Mouse (Mus musculus) hindbrain, embryonic 13.5 days (tissue): ENCODE data around the gene Prlhr. TPM values are rescaled to one million over a fixed set of nuclear protein-coding genes. Genes with fewer than 3 reads are reported as not detected.

Experiments used
- ATAC-seq: fragments of 200-750 bp; cut with Nextera tagmentation; 2 replicates; pipeline ENCODE4 v1.8.0; 2017; ENCODE audit warnings: moderate TSS enrichment; ENCODE audit not compliant: low FRiP score
- H3K27ac ChIP-seq: fragments of 300-500 bp; sonication (generic); 2 replicates; pipeline ENCODE4 v1.5.1; 2015; ENCODE audit warnings: inconsistent platforms, mild to moderate bottlenecking, moderate library complexity
- H3K27me3 ChIP-seq: fragments of 300-500 bp; sonication (generic); 2 replicates; pipeline ENCODE4 v1.6.1; 2015; ENCODE audit warnings: mild to moderate bottlenecking, inconsistent platforms
- H3K36me3 ChIP-seq: fragments of 300-500 bp; sonication (generic); 2 replicates; pipeline ENCODE4 v1.6.1; 2015; ENCODE audit warnings: mild to moderate bottlenecking, inconsistent platforms
- H3K4me1 ChIP-seq: fragments of 300-500 bp; sonication (generic); replicated peaks from 2 replicates; pipeline ENCODE4 v1.6.1; 2015; ENCODE audit warnings: inconsistent platforms
- H3K4me2 ChIP-seq: fragments of 300-500 bp; sonication (generic); 2 replicates; pipeline ENCODE4 v1.6.1; 2015; ENCODE audit warnings: inconsistent platforms, mild to moderate bottlenecking, moderate library complexity
- H3K4me3 ChIP-seq: fragments of 300-500 bp; sonication (generic); 2 replicates; pipeline ENCODE4 v1.5.1; 2015; ENCODE audit warnings: mild to moderate bottlenecking, inconsistent platforms
- H3K9ac ChIP-seq: fragments of 300-500 bp; sonication (generic); 2 replicates; pipeline ENCODE4 v1.6.1; 2015; ENCODE audit warnings: mild to moderate bottlenecking, inconsistent platforms
- H3K9me3 ChIP-seq: fragments of 300-500 bp; sonication (generic); 2 replicates; pipeline ENCODE4 v1.6.1; 2016; ENCODE audit warnings: inconsistent platforms
- WGBS: fragments of 180-500 bp; shearing (Covaris S2); methylation state at CpG from one replicate; pipeline ENCODE4 v1.1.7; 2015; 5-methylcytosine and 5-hydroxymethylcytosine counted together
- polyA plus RNA-seq: library from polyadenylated mRNA; unstranded; fragments of >200 nt; fragmentation: Nextera tagmentation; extraction: Ambion mirVana; gene quantifications from 2 replicates; pipeline ENCODE4 v1.2.1, GENCODE M21; 2015

Prlhr gene
- polyA plus RNA-seq, 1 experiment from 2014 or later: 0.17 TPM

GRCm38 (mm10) chr19:60465726-60466125 lies 2.4 kb downstream of the Prlhr start:
- ATAC-seq: no peak
- Histone ChIP-seq H3K9me3 (no peaks in the 10 kb centered on the region), H3K9ac (no peak overlapping the region), H3K27ac (no peak overlapping the region), H3K4me2 (no peak overlapping the region), H3K4me1 (peaks cover 37% of the 10 kb centered on the region), H3K4me3 (no peak overlapping the region), H3K27me3 (peaks cover 58% of the 10 kb centered on the region), H3K36me3 (no peaks in the 10 kb centered on the region)
- WGBS: 74% methylated on average over 2 of the region's 2 CpGs

GRCm38 (mm10) chr19:60463896-60464295 lies 4.2 kb downstream of the Prlhr start:
- ATAC-seq: 0 out of 2 replicates have a peak, but pooled peaks have one; percentile 22
- Histone ChIP-seq H3K9ac (no peak overlapping the region), H3K27ac (peak overlapping the region; percentile 9; the same call in 1 of the 2 replicates), H3K4me3 (no peak overlapping the region), H3K4me1 (peaks cover 34% of the 10 kb centered on the region), H3K27me3 (peaks cover 41% of the 10 kb centered on the region), H3K4me2 (no peak overlapping the region), H3K36me3 (no peaks in the 10 kb centered on the region), H3K9me3 (no peaks in the 10 kb centered on the region)
- WGBS: 34% methylated on average over 3 of the region's 3 CpGs

GRCm38 (mm10) chr19:60463440-60463839 lies 4.7 kb downstream of the Prlhr start:
- Histone ChIP-seq H3K4me2 (no peak overlapping the region), H3K36me3 (no peaks in the 10 kb centered on the region), H3K9ac (no peak overlapping the region), H3K4me1 (peaks cover 29% of the 10 kb centered on the region), H3K9me3 (no peaks in the 10 kb centered on the region), H3K4me3 (no peak overlapping the region), H3K27me3 (peaks cover 36% of the 10 kb centered on the region), H3K27ac (peak overlapping the region; percentile 9; the same call in 1 of the 2 replicates)
- no peak for ATAC-seq
- WGBS: 85% methylated on average over 3 of the region's 3 CpGs

GRCm38 (mm10) chr19:60461476-60461875 lies 6.6 kb downstream of the Prlhr start:
- no peak for ATAC-seq
- peaks cover 12% of the 10 kb centered on the region for H3K4me1 ChIP-seq
- no peak overlapping the region for H3K4me3 ChIP-seq
- H3K27me3 ChIP-seq: peaks cover 18% of the 10 kb centered on the region
- H3K27ac ChIP-seq: no peak overlapping the region
- 71% methylated on average over 2 of the region's 2 CpGs for WGBS
- no peak overlapping the region for H3K4me2 ChIP-seq
- no peak overlapping the region for H3K9ac ChIP-seq
- H3K9me3 ChIP-seq: no peaks in the 10 kb centered on the region
- H3K36me3 ChIP-seq: no peaks in the 10 kb centered on the region

- ATAC-seq: no peak
- Histone ChIP-seq H3K4me3 (no peak overlapping the region), H3K27me3 (peaks cover 4% of the 10 kb centered on the region; the same call in 1 of the 2 replicates), H3K9me3 (no peaks in the 10 kb centered on the region), H3K27ac (no peak overlapping the region), H3K36me3 (no peaks in the 10 kb centered on the region), H3K4me2 (no peak overlapping the region), H3K9ac (no peak overlapping the region), H3K4me1 (peaks cover 11% of the 10 kb centered on the region)
- WGBS: 64% methylated on average over 3 of the region's 3 CpGs
Measured at GRCm38 (mm10) chr19:60459680-60460079, 8.4 kb downstream of the Prlhr start.

GRCm38 (mm10) chr19:60459071-60459470 lies 9.0 kb downstream of the Prlhr start:
- 80% methylated on average over 2 of the region's 2 CpGs for WGBS
- H3K4me3 ChIP-seq: no peak overlapping the region
- peaks cover 4% of the 10 kb centered on the region; the same call in 1 of the 2 replicates for H3K27me3 ChIP-seq
- ATAC-seq: no peak
- H3K9ac ChIP-seq: no peak overlapping the region
- H3K36me3 ChIP-seq: no peaks in the 10 kb centered on the region
- H3K4me1 ChIP-seq: peaks cover 7% of the 10 kb centered on the region
- H3K9me3 ChIP-seq: no peaks in the 10 kb centered on the region
- no peak overlapping the region for H3K4me2 ChIP-seq
- H3K27ac ChIP-seq: no peak overlapping the region

- no peak for ATAC-seq
- H3K9ac ChIP-seq: no peak overlapping the region
- no peaks in the 10 kb centered on the region for H3K36me3 ChIP-seq
- no peak overlapping the region for H3K27ac ChIP-seq
- H3K4me2 ChIP-seq: no peak overlapping the region
- H3K9me3 ChIP-seq: no peaks in the 10 kb centered on the region
- H3K27me3 ChIP-seq: no peaks in the 10 kb centered on the region
- 91% methylated on average over 1 of the region's 1 CpGs for WGBS
- no peaks in the 10 kb centered on the region; the same call in 1 of the 2 replicates for H3K4me1 ChIP-seq
- H3K4me3 ChIP-seq: no peak overlapping the region
Measured at GRCm38 (mm10) chr19:60455791-60456190, 12.3 kb downstream of the Prlhr start.

GRCm38 (mm10) chr19:60440531-60440930 lies 27.6 kb downstream of the Prlhr start:
- no peak overlapping the region for H3K27ac ChIP-seq
- H3K36me3 ChIP-seq: no peaks in the 10 kb centered on the region
- no peak for ATAC-seq
- no peak overlapping the region for H3K9ac ChIP-seq
- H3K9me3 ChIP-seq: no peaks in the 10 kb centered on the region
- 0 out of 2 replicates have a peak, but pooled peaks cover 2% of the 10 kb centered on the region for H3K27me3 ChIP-seq
- H3K4me3 ChIP-seq: no peak overlapping the region
- H3K4me2 ChIP-seq: no peak overlapping the region
- H3K4me1 ChIP-seq: no peaks in the 10 kb centered on the region

- Histone ChIP-seq H3K4me3 (no peak overlapping the region), H3K4me2 (no peak overlapping the region), H3K9ac (no peak overlapping the region), H3K9me3 (no peaks in the 10 kb centered on the region), H3K27ac (no peak overlapping the region), H3K36me3 (no peaks in the 10 kb centered on the region), H3K27me3 (0 out of 2 replicates have a peak, but pooled peaks cover 2% of the 10 kb centered on the region), H3K4me1 (no peaks in the 10 kb centered on the region)
- 74% methylated on average over 5 of the region's 5 CpGs for WGBS
- no peak for ATAC-seq
Measured at GRCm38 (mm10) chr19:60440083-60440482, 28.0 kb downstream of the Prlhr start.

- Histone ChIP-seq H3K9ac (no peak overlapping the region), H3K27me3 (0 out of 2 replicates have a peak, but pooled peaks cover 2% of the 10 kb centered on the region), H3K9me3 (no peaks in the 10 kb centered on the region), H3K4me1 (no peaks in the 10 kb centered on the region), H3K27ac (no peak overlapping the region), H3K4me3 (no peak overlapping the region), H3K4me2 (no peak overlapping the region), H3K36me3 (no peaks in the 10 kb centered on the region)
- ATAC-seq: no peak
- 54% methylated on average over 6 of the region's 6 CpGs for WGBS
Measured at GRCm38 (mm10) chr19:60437566-60438241, 30.4 kb downstream of the Prlhr start.

- Histone ChIP-seq H3K9me3 (no peaks in the 10 kb centered on the region), H3K27ac (no peak overlapping the region), H3K9ac (no peak overlapping the region), H3K4me2 (no peak overlapping the region), H3K4me1 (no peaks in the 10 kb centered on the region), H3K27me3 (0 out of 2 replicates have a peak, but pooled peaks cover 2% of the 10 kb centered on the region), H3K36me3 (no peaks in the 10 kb centered on the region), H3K4me3 (no peak overlapping the region)
- ATAC-seq: no peak
- 89% methylated on average over 6 of the region's 6 CpGs for WGBS
Measured at GRCm38 (mm10) chr19:60432347-60433129, 35.6 kb downstream of the Prlhr start.

GRCm38 (mm10) chr19:60417611-60418010 lies 50.5 kb downstream of the Prlhr start:
- H3K27ac ChIP-seq: no peak overlapping the region
- H3K9me3 ChIP-seq: no peaks in the 10 kb centered on the region
- 90% methylated on average over 1 of the region's 1 CpGs for WGBS
- no peaks in the 10 kb centered on the region for H3K4me1 ChIP-seq
- no peak overlapping the region for H3K4me2 ChIP-seq
- no peaks in the 10 kb centered on the region for H3K27me3 ChIP-seq
- H3K36me3 ChIP-seq: no peaks in the 10 kb centered on the region
- no peak overlapping the region for H3K9ac ChIP-seq
- H3K4me3 ChIP-seq: no peak overlapping the region
- 0 out of 2 replicates have a peak, but pooled peaks have one; percentile 57 for ATAC-seq
